Mouse (Mus musculus): ENCODE measurements around the gene Dennd6b. TPM values are rescaled to one million over a fixed set of nuclear protein-coding genes. Genes with fewer than 3 reads are reported as not detected.

Gene Dennd6b
- polyA plus RNA-seq, 1 experiment from 2014 or later = 19.0 TPM

DNA sequence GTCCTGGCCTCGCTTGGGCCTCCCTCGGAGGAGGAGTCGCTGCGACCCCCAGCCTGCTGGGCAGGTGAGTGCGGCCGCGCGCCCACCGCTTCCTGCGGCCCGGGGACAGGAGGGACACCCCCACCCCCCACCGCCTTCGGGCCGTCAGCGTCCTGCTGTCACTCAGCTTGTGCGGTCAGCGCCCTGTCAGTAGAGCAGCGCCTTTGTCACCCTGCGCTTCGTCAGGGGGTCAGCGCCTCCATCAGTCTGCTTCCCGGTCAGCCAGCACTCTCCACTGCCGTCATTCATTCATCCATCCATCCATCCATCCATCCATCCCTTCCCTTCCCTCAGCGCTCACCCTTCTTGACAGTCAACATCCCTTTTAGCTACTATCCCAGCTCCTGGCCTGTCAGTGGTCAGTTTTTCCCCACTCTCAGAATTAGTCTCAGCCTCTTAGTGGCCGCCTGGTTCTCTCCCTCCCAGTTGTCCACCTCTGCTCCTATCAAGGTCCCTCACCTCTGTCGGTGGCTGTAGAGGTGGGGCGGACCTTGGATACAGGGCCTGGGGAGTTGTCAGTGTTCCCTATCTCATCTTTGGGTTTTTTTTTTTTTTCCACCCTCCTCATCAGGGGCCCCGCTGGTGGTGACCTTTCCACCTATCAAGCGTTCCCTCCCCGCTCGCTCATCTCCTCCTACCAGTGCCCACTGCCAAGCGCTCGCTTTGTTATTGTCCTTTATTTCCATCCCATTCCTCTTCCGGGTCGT, 15.6 kb upstream of the Dennd6b start:
- H3K27ac ChIP-seq (ENCODE audit: low read length) = peak overlapping the region; percentile 86
- 2% methylated on average over 35 of the region's 35 CpGs for WGBS
- peak; percentile 54 for ATAC-seq (replicated peaks; ENCODE audit: extremely low read depth, insufficient read depth, low FRiP score)

DNA sequence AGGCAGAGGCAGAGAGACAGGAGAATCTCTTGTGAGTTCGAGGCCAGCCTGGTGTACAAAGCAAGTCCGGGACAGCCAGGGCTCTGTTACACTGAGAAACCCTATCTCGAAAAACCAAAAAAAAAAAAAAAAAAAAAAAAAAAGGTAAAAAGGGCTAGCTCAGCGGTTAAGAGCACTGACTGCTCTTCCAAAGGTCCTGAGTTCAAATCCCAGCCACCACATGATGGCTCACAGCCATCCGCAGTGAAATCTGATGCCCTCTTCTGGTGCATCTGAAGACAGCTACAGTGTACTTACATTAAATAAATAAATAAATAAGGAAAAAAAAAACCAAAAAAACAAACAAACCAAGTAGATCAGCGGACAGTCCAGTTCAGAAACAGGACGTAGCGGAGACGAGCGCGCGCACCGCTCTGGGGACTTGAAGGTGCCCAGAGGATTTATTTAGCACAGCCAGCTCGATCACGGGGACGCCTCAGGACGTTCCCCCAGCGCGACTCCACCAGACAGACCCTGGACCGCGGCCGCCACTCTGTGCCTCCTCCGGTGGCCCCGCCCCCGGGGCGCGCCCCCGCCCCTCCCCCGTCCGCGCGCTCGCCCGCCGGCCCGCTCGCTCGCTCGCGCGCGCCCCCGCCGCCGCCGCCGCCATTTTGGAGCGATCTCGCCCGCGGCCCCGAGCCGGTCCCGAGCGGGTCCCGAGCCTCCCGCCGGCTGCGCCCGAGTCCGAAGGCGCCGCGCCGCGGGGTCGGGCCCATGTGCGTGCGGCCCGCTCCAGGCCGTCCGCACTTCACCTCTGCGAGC, 14.8 kb upstream of the Dennd6b start, which contains the start of gene Ppp6r2:
Ppp6r2 (plus strand) TSS at position 639 of the 801 bp plus-strand sequence.
- peaks cover 27% of the 10 kb centered on the region for H3K4me1 ChIP-seq (ENCODE audit: control insufficient read depth, insufficient read depth, low read length)
- H3K9ac ChIP-seq (ENCODE audit: low read length) = peak within 1 kb of the TSS; percentile 90
- peak within 1 kb of the TSS; percentile 76 for H3K4me3 ChIP-seq (ENCODE audit: low read length)
- peaks cover 2% of the 10 kb centered on the region; the same call in 1 of the 2 replicates for H3K36me3 ChIP-seq (ENCODE audit: control insufficient read depth, insufficient read depth)
- H3K4me2 ChIP-seq (ENCODE audit: low read depth, low read length) = peak within 1 kb of the TSS; percentile 83
- H3K27ac ChIP-seq (ENCODE audit: low read length) = peak within 1 kb of the TSS; percentile 86
- H3K27me3 ChIP-seq (ENCODE audit: control insufficient read depth, insufficient read depth, low read length) = no peaks in the 10 kb centered on the region
- peak; percentile 87 for ATAC-seq (replicated peaks; ENCODE audit: extremely low read depth, insufficient read depth, low FRiP score)
- WGBS = 2% methylated on average over 54 of the region's 73 CpGs
- H3K9me3 ChIP-seq (replicated peaks; ENCODE audit: control insufficient read depth, low read length) = no peaks in the 10 kb centered on the region

More for the DNA sequence above, 15.6 kb upstream of the Dennd6b start:
- Histone ChIP-seq H3K4me3 (ENCODE audit: low read length) (peak overlapping the region; percentile 76), H3K36me3 (ENCODE audit: control insufficient read depth, insufficient read depth) (peaks cover 10% of the 10 kb centered on the region; the same call in 1 of the 2 replicates), H3K4me1 (ENCODE audit: control insufficient read depth, insufficient read depth, low read length) (peaks cover 27% of the 10 kb centered on the region), H3K9ac (ENCODE audit: low read length) (peak overlapping the region; percentile 90), H3K4me2 (ENCODE audit: low read depth, low read length) (peak overlapping the region; percentile 83), H3K9me3 (replicated peaks; ENCODE audit: control insufficient read depth, low read length) (no peaks in the 10 kb centered on the region), H3K27me3 (ENCODE audit: control insufficient read depth, insufficient read depth, low read length) (no peaks in the 10 kb centered on the region)

DNA sequence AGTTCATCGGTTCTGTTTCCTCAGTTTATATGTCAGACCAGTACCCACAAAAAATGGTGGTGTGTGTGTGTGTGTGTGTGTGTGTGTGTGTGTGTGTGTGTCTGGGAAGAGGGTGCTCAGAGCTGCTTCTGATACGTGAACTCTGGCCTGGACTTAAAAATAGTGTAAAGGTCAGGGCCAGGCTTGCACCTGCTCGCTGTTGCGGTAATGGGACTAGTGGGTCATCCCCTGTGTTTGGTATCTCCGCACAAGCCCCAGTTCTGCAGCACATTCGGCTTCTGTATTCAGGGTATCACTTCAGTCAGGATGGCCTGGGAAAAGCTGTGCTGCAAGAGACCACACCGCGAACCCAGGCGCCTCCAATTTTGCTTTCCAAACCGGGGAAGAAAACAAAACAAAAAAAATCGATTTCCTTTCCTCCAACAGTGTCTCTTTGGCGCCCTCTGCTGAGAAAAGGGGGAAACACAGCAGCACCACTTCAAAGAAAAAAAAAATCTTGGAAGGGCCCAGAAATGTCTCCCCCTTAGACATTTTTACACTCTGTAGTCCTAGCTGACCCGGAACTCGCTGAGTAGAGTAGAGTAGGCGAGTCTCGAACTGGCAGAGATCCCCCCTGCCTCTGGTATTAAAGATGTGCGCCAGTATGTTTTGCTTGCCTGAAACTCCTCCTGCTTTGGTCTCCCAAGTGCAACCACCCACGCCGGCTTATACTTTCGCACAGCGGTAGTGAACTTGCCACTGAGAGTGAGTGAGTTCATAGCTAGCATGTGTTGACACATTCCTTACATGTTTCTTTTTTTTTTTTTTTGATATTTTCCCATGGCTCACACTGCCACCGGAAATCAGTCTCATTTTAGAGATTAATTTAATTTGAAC, 13.8 kb upstream of the Dennd6b start:
- peak overlapping the region; percentile 73 for H3K9ac ChIP-seq (ENCODE audit: low read length)
- H3K4me3 ChIP-seq (ENCODE audit: low read length) = peak overlapping the region; percentile 54
- WGBS = 10% methylated on average over 22 of the region's 22 CpGs
- peak overlapping the region; percentile 83 for H3K4me2 ChIP-seq (ENCODE audit: low read depth, low read length)
- ATAC-seq (replicated peaks; ENCODE audit: extremely low read depth, insufficient read depth, low FRiP score) = no peak
- H3K36me3 ChIP-seq (ENCODE audit: control insufficient read depth, insufficient read depth) = no peaks in the 10 kb centered on the region
- H3K4me1 ChIP-seq (ENCODE audit: control insufficient read depth, insufficient read depth, low read length) = peaks cover 19% of the 10 kb centered on the region
- H3K27me3 ChIP-seq (ENCODE audit: control insufficient read depth, insufficient read depth, low read length) = no peaks in the 10 kb centered on the region
- no peaks in the 10 kb centered on the region for H3K9me3 ChIP-seq (replicated peaks; ENCODE audit: control insufficient read depth, low read length)
- peak overlapping the region; percentile 86 for H3K27ac ChIP-seq (ENCODE audit: low read length)

DNA sequence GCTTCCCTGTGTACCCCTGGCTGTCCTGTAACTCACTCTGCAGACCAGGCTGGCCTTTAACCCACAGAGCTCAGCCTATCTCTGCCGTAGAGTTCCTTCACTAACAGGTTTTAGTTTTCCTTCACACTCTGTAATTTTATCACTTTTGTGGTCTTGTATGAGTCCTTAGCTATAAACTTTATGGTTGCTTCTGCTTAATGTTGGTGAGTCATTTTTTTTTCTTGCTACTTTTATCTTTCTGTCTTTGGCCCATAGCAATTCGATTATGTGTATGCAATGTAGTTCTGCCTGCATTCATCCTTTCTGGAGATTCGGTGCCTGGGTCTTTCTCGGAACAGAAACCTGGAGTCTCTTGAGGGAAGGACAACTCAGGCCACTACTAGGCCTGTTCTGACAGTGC, 11.2 kb upstream of the Dennd6b start:
- peaks cover 10% of the 10 kb centered on the region for H3K9me3 ChIP-seq (replicated peaks; ENCODE audit: control insufficient read depth, low read length)
- H3K9ac ChIP-seq (ENCODE audit: low read length) = no peak overlapping the region
- peaks cover 5% of the 10 kb centered on the region for H3K4me1 ChIP-seq (ENCODE audit: control insufficient read depth, insufficient read depth, low read length)
- H3K4me3 ChIP-seq (ENCODE audit: low read length) = no peak overlapping the region
- H3K4me2 ChIP-seq (ENCODE audit: low read depth, low read length) = no peak overlapping the region
- no peaks in the 10 kb centered on the region for H3K36me3 ChIP-seq (ENCODE audit: control insufficient read depth, insufficient read depth)
- no peaks in the 10 kb centered on the region for H3K27me3 ChIP-seq (ENCODE audit: control insufficient read depth, insufficient read depth, low read length)
- ATAC-seq (replicated peaks; ENCODE audit: extremely low read depth, insufficient read depth, low FRiP score) = no peak
- no peak overlapping the region for H3K27ac ChIP-seq (ENCODE audit: low read length)
- WGBS = 86% methylated on average over 4 of the region's 4 CpGs

GRCm38 (mm10) chr15:89197056-89197455, 760 bp upstream of the Dennd6b start:
- 0 out of 2 replicates have a peak, but pooled peaks cover under 1% of the 10 kb centered on the region for H3K9me3 ChIP-seq (replicated peaks; ENCODE audit: control insufficient read depth, low read length)
- 63% methylated on average over 15 of the region's 15 CpGs for WGBS
- no peak for ATAC-seq (replicated peaks; ENCODE audit: extremely low read depth, insufficient read depth, low FRiP score)
- peak overlapping the region; percentile 100 for H3K9ac ChIP-seq (ENCODE audit: low read length)
- H3K27ac ChIP-seq (ENCODE audit: low read length) = peak overlapping the region; percentile 100
- no peaks in the 10 kb centered on the region for H3K27me3 ChIP-seq (ENCODE audit: control insufficient read depth, insufficient read depth, low read length)
- H3K4me3 ChIP-seq (ENCODE audit: low read length) = peak overlapping the region; percentile 99
- peaks cover 14% of the 10 kb centered on the region for H3K4me1 ChIP-seq (ENCODE audit: control insufficient read depth, insufficient read depth, low read length)
- peak overlapping the region; percentile 90 for H3K4me2 ChIP-seq (ENCODE audit: low read depth, low read length)
- no peaks in the 10 kb centered on the region for H3K36me3 ChIP-seq (ENCODE audit: control insufficient read depth, insufficient read depth)

DNA sequence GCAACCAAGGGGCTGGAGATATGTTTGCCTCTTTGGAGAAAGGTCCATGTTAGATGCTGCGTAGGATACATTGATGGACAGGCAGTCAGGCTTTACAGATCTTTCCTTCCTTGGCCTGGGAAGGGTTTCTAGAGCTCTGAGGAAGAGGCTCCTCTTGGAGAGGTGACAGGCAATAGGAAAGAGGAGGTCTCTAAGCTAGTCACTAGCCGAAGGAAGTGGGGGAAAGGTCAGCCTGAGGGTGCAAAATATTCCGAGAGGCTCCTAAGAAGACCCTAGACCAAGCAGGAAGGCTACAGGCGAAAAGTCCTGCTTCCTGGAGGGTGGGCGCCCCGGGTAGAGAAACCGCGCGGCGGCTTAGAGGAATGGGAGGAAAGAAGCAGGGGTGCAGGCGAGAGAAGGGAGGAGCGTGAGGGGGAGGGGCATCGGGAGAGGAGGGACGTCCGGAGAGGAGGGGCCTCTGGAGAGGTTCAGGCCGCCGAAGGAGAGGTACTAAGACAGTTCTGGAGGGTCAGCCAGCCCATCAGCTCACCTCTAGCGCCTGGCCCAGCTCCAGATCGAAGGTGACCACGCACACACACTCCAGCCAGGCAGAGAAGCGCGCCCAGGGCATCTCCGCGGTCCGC, 495 bp downstream of the Dennd6b start:
- Histone ChIP-seq H3K27ac (ENCODE audit: low read length) (peak overlapping the region; percentile 100), H3K36me3 (ENCODE audit: control insufficient read depth, insufficient read depth) (no peaks in the 10 kb centered on the region), H3K4me2 (ENCODE audit: low read depth, low read length) (peak overlapping the region; percentile 90), H3K4me3 (ENCODE audit: low read length) (peak overlapping the region; percentile 99), H3K9ac (ENCODE audit: low read length) (peak overlapping the region; percentile 100), H3K27me3 (ENCODE audit: control insufficient read depth, insufficient read depth, low read length) (no peaks in the 10 kb centered on the region), H3K9me3 (replicated peaks; ENCODE audit: control insufficient read depth, low read length) (no peaks in the 10 kb centered on the region), H3K4me1 (ENCODE audit: control insufficient read depth, insufficient read depth, low read length) (peaks cover 14% of the 10 kb centered on the region)
- WGBS = under 1% methylated on average over 25 of the region's 25 CpGs
- ATAC-seq (replicated peaks; ENCODE audit: extremely low read depth, insufficient read depth, low FRiP score) = peak; percentile 95

GRCm38 (mm10) chr15:89195261-89195681, 1.0 kb downstream of the Dennd6b start:
- 36% methylated on average over 6 of the region's 6 CpGs for WGBS
- no peaks in the 10 kb centered on the region for H3K36me3 ChIP-seq (ENCODE audit: control insufficient read depth, insufficient read depth)
- ATAC-seq (replicated peaks; ENCODE audit: extremely low read depth, insufficient read depth, low FRiP score) = no peak
- H3K4me3 ChIP-seq (ENCODE audit: low read length) = peak overlapping the region; percentile 99
- peak overlapping the region; percentile 100 for H3K27ac ChIP-seq (ENCODE audit: low read length)
- no peaks in the 10 kb centered on the region for H3K9me3 ChIP-seq (replicated peaks; ENCODE audit: control insufficient read depth, low read length)
- peaks cover 14% of the 10 kb centered on the region for H3K4me1 ChIP-seq (ENCODE audit: control insufficient read depth, insufficient read depth, low read length)
- H3K9ac ChIP-seq (ENCODE audit: low read length) = peak overlapping the region; percentile 100
- H3K27me3 ChIP-seq (ENCODE audit: control insufficient read depth, insufficient read depth, low read length) = no peaks in the 10 kb centered on the region
- peak overlapping the region; percentile 90 for H3K4me2 ChIP-seq (ENCODE audit: low read depth, low read length)

DNA sequence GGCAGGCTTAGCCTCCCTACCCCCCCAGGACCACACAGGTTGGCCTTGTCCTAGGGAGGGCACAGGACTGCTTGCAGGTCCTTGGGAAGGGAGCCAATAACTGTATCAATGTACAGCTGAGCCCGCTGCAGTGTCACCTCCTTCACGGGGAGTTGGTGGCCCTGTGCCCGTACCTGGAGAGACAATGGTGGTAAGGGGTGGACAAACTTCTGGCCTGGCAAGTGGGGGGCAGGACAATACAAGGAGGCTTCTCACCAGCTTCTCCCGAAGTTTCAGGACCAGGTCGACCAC, 11.4 kb downstream of the Dennd6b start:
- no peaks in the 10 kb centered on the region for H3K27me3 ChIP-seq (ENCODE audit: control insufficient read depth, insufficient read depth, low read length)
- H3K36me3 ChIP-seq (ENCODE audit: control insufficient read depth, insufficient read depth) = peaks cover 3% of the 10 kb centered on the region; the same call in 1 of the 2 replicates
- no peak overlapping the region for H3K27ac ChIP-seq (ENCODE audit: low read length)
- no peak overlapping the region for H3K4me3 ChIP-seq (ENCODE audit: low read length)
- H3K4me1 ChIP-seq (ENCODE audit: control insufficient read depth, insufficient read depth, low read length) = peaks cover 15% of the 10 kb centered on the region
- no peaks in the 10 kb centered on the region for H3K9me3 ChIP-seq (replicated peaks; ENCODE audit: control insufficient read depth, low read length)
- H3K9ac ChIP-seq (ENCODE audit: low read length) = no peak overlapping the region
- no peak for ATAC-seq (replicated peaks; ENCODE audit: extremely low read depth, insufficient read depth, low FRiP score)
- 81% methylated on average over 5 of the region's 5 CpGs for WGBS
- no peak overlapping the region for H3K4me2 ChIP-seq (ENCODE audit: low read depth, low read length)

All from heart, embryonic 16.5 days (tissue).